In genomic region chr8:106058731-106059612, GRCm38 (mm10) we compare ENCODE assay signal across 8 mouse cellular contexts. TPM values are rescaled to one million over a fixed set of nuclear protein-coding genes. Genes with fewer than 3 reads are reported as not detected.
DNase-seq lines count a peak whose midpoint lies in the region; ATAC-seq and TF ChIP-seq lines count a peak whose summit lies in the region.

Nfatc3 (plus strand) TSS chr8:106058840.

- peaks cover 32% of the 10 kb centered on the region for H3K4me1 ChIP-seq in embryonic facial prominence, embryonic 13.5 days
- peaks cover 11% of the 10 kb centered on the region for H3K4me1 ChIP-seq in kidney, adult 2 months (ENCODE audit: control insufficient read depth, insufficient read depth, low read length)
- H3K4me1 ChIP-seq in limb, embryonic 12.5 days (replicated peaks) = peaks cover 22% of the 10 kb centered on the region
- H3K4me1 ChIP-seq in midbrain, embryonic 15.5 days = peaks cover 34% of the 10 kb centered on the region
- H3K4me1 ChIP-seq in spleen, adult 2 months (ENCODE audit: control insufficient read depth, insufficient read depth, insufficient read length) = peaks cover 33% of the 10 kb centered on the region; the same call in 1 of the 2 replicates

- peak within 1 kb of the TSS; percentile 90 for H3K9ac ChIP-seq in embryonic facial prominence, embryonic 13.5 days
- peak within 1 kb of the TSS; percentile 91 for H3K9ac ChIP-seq in limb, embryonic 12.5 days (replicated peaks)
- H3K9ac ChIP-seq in midbrain, embryonic 15.5 days = peak within 1 kb of the TSS; percentile 71

- peak; percentile 99 for ATAC-seq in embryonic facial prominence, embryonic 13.5 days (ENCODE audit: insufficient number of reproducible peaks, insufficient read depth, low FRiP score, low TSS enrichment, low read depth)
- ATAC-seq in limb, embryonic 12.5 days (ENCODE audit: insufficient number of reproducible peaks, insufficient read depth, low FRiP score, low TSS enrichment, low read depth) = peak; percentile 94
- ATAC-seq in midbrain, embryonic 15.5 days (replicated peaks) = peak; percentile 99

- TF ChIP-seq CTCF in kidney, adult 2 months (conservative IDR thresholded peaks at IDR 0.05; ENCODE audit: insufficient read depth, insufficient read length, low read depth, low read length) = no peak
- TF ChIP-seq CTCF in spleen, adult 2 months (IDR thresholded peaks at IDR 0.05; ENCODE audit: extremely low read depth, insufficient read depth, insufficient read length, insufficient replicate concordance) = no peak

- peak; percentile 28 for TF ChIP-seq POLR2A in kidney, adult 2 months (IDR thresholded peaks at IDR 0.05; ENCODE audit: low read depth, low read length)
- peak; percentile 40; the same call in 1 of the 2 replicates for TF ChIP-seq POLR2A in spleen, adult 2 months (IDR thresholded peaks at IDR 0.05; ENCODE audit: low read depth, low read length)

- WGBS in embryonic facial prominence, embryonic 13.5 days = under 1% methylated on average over 48 of the region's 52 CpGs
- 1% methylated on average over 52 of the region's 52 CpGs for WGBS in kidney, adult 2 months
- WGBS in limb, embryonic 12.5 days = under 1% methylated on average over 52 of the region's 52 CpGs
- 1% methylated on average over 52 of the region's 52 CpGs for WGBS in midbrain, embryonic 15.5 days
- WGBS in spleen, adult 2 months = under 1% methylated on average over 50 of the region's 52 CpGs

- no peaks in the 10 kb centered on the region for H3K27me3 ChIP-seq in embryonic facial prominence, embryonic 13.5 days
- no peaks in the 10 kb centered on the region for H3K27me3 ChIP-seq in kidney, adult 2 months (replicated peaks; ENCODE audit: control insufficient read depth, insufficient read depth, low read length)
- H3K27me3 ChIP-seq in limb, embryonic 12.5 days = no peaks in the 10 kb centered on the region
- no peaks in the 10 kb centered on the region for H3K27me3 ChIP-seq in midbrain, embryonic 15.5 days (replicated peaks)
- no peaks in the 10 kb centered on the region for H3K27me3 ChIP-seq in spleen, adult 2 months (ENCODE audit: control insufficient read depth, insufficient read depth, low read length)

- H3K4me2 ChIP-seq in embryonic facial prominence, embryonic 13.5 days = peak within 1 kb of the TSS; percentile 71
- H3K4me2 ChIP-seq in limb, embryonic 12.5 days = peak within 1 kb of the TSS; percentile 81
- H3K4me2 ChIP-seq in midbrain, embryonic 15.5 days = peak within 1 kb of the TSS; percentile 76

- H3K4me3 ChIP-seq in embryonic facial prominence, embryonic 13.5 days = peak within 1 kb of the TSS; percentile 79
- peak within 1 kb of the TSS; percentile 90 for H3K4me3 ChIP-seq in kidney, adult 2 months (ENCODE audit: insufficient read depth, low read depth, low read length)
- peak within 1 kb of the TSS; percentile 85 for H3K4me3 ChIP-seq in limb, embryonic 12.5 days (replicated peaks)
- H3K4me3 ChIP-seq in midbrain, embryonic 15.5 days = peak within 1 kb of the TSS; percentile 77
- H3K4me3 ChIP-seq in spleen, adult 2 months (ENCODE audit: extremely low read depth, insufficient read depth, insufficient read length) = peak within 1 kb of the TSS; percentile 99

- peak; percentile 91 for DNase-seq in 3134 (ENCODE audit: extremely low read depth, insufficient read length, low spot score)
- DNase-seq in adrenal gland, postnatal 36 days = peak; percentile 97 to 99
- peak; percentile 94 to 99 for DNase-seq in heart, adult 18-20 months
- peak; percentile 98 for DNase-seq in kidney, adult 2 months
- peak; percentile 98 for DNase-seq in spleen, adult 2 months (ENCODE audit: low read depth in 1 of 2, low spot score in 2 of 2)

- no peaks in the 10 kb centered on the region for H3K9me3 ChIP-seq in embryonic facial prominence, embryonic 13.5 days
- H3K9me3 ChIP-seq in limb, embryonic 12.5 days = no peaks in the 10 kb centered on the region
- no peaks in the 10 kb centered on the region for H3K9me3 ChIP-seq in midbrain, embryonic 15.5 days

- peak within 1 kb of the TSS; percentile 95 for H3K27ac ChIP-seq in embryonic facial prominence, embryonic 13.5 days
- H3K27ac ChIP-seq in kidney, adult 2 months (ENCODE audit: insufficient read depth, low read depth, low read length) = peak within 1 kb of the TSS; percentile 90
- peak within 1 kb of the TSS; percentile 96 for H3K27ac ChIP-seq in limb, embryonic 12.5 days
- H3K27ac ChIP-seq in midbrain, embryonic 15.5 days = peak within 1 kb of the TSS; percentile 91
- H3K27ac ChIP-seq in spleen, adult 2 months (ENCODE audit: insufficient read depth, low read length) = peak within 1 kb of the TSS; percentile 99

- peaks cover 10% of the 10 kb centered on the region for H3K36me3 ChIP-seq in embryonic facial prominence, embryonic 13.5 days
- no peaks in the 10 kb centered on the region for H3K36me3 ChIP-seq in kidney, adult 2 months (ENCODE audit: control insufficient read depth, insufficient read depth, low read length)
- peaks cover 6% of the 10 kb centered on the region for H3K36me3 ChIP-seq in limb, embryonic 12.5 days
- 0 out of 2 replicates have a peak, but pooled peaks cover under 1% of the 10 kb centered on the region for H3K36me3 ChIP-seq in midbrain, embryonic 15.5 days (replicated peaks)
- H3K36me3 ChIP-seq in spleen, adult 2 months (ENCODE audit: control insufficient read depth, insufficient read depth, low read length) = no peaks in the 10 kb centered on the region

RNA-seq across cellular contexts. Expression of gene Nfatc3, which starts in this region (rescaled TPM):
- 10 to 100 TPM; 37.3 to 48.0 TPM for total RNA-seq in adrenal gland, postnatal 36 days (2021)
- 9.6 and 10.1 TPM in 2 replicates for polyA plus RNA-seq in embryonic facial prominence, embryonic 13.5 days (2015; fragmentation: Nextera tagmentation; extraction: Ambion mirVana)
- 10 to 100 TPM; 17.4 to 20.5 TPM for total RNA-seq in heart, adult 18-20 months (2021)
- 18.6 and 19.5 TPM in 2 replicates for polyA plus RNA-seq in kidney, adult 2 months (2012; rRNA removed)
- polyA plus RNA-seq in limb, embryonic 12.5 days (2016; fragmentation: Nextera tagmentation; extraction: Ambion mirVana) = 9.1 and 9.2 TPM in 2 replicates
- 3.7 and 3.8 TPM in 2 replicates for polyA plus RNA-seq in midbrain, embryonic 15.5 days (2015; fragmentation: Nextera tagmentation; extraction: Ambion mirVana)
- polyA plus RNA-seq in spleen, adult 2 months (2012; rRNA removed) = 29.5 and 35.7 TPM in 2 replicates

Comparison
In these comparisons a context has a peak if more than half of its experiments do, and no peak if none do; other contexts are left out.
1. Peak in every context shown above with its lines: DNase-seq, ATAC-seq, H3K4me3 ChIP-seq and H3K27ac ChIP-seq.